Mouse (Mus musculus) G1E (cell line): ENCODE measurements around the gene Rab11fip5. TPM values are rescaled to one million over a fixed set of nuclear protein-coding genes. Genes with fewer than 3 reads are reported as not detected.
A peak's percentile ranks its signal among the peaks of the same experiment; 100 is the strongest.

ENCODE experiments used
- ATAC-seq: 2 replicates; pipeline ENCODE4 v1.8.0; 2016; ENCODE audit warnings: mild to moderate bottlenecking; ENCODE audit not compliant: insufficient number of reproducible peaks, poor library complexity, low FRiP score, severe bottlenecking; ENCODE audit errors: extremely low read depth
- DNase-seq: peaks from one replicate; pipeline ENCODE4 v3.0.0; 2012; ENCODE audit warnings: low spot score
- H3K27me3 ChIP-seq: 2 replicates; pipeline ENCODE4 v1.6.1; 2012; ENCODE audit warnings: mild to moderate bottlenecking, low read length, inconsistent platforms; ENCODE audit not compliant: insufficient read depth
- H3K36me3 ChIP-seq: replicated peaks from 2 replicates; pipeline ENCODE3; 2012; ENCODE audit warnings: mild to moderate bottlenecking, inconsistent platforms
- H3K4me1 ChIP-seq: 2 replicates; pipeline ENCODE4 v1.6.1; 2012; ENCODE audit warnings: low read depth, low read length, inconsistent platforms, mixed read lengths; ENCODE audit not compliant: insufficient read depth
- H3K4me3 ChIP-seq: 2 replicates; pipeline ENCODE4 v1.5.1; 2012; ENCODE audit warnings: low read depth, mild to moderate bottlenecking, inconsistent platforms, low read length, moderate library complexity, mixed read lengths
- H3K9me3 ChIP-seq: replicated peaks from 2 replicates; pipeline ENCODE4 v1.6.1; 2012; ENCODE audit warnings: inconsistent platforms
- CTCF ChIP-seq: IDR thresholded peaks from 2 replicates; pipeline ENCODE4 v1.5.1; 2012; ENCODE audit warnings: low read depth, low read length, inconsistent platforms, mixed read lengths
- GATA1 ChIP-seq: IDR thresholded peaks from 2 replicates; pipeline ENCODE4 v1.6.1; 2012; ENCODE audit warnings: borderline replicate concordance, low read length, inconsistent platforms, mixed read lengths
- GATA2 ChIP-seq: IDR thresholded peaks from 2 replicates; pipeline ENCODE4 v1.6.1; 2012; ENCODE audit warnings: low read depth, low read length, inconsistent platforms, borderline replicate concordance
- POLR2AphosphoS5 ChIP-seq: IDR thresholded peaks from 2 replicates; pipeline ENCODE4 v1.6.1; 2012; ENCODE audit warnings: low read depth, low read length, inconsistent platforms; ENCODE audit not compliant: insufficient replicate concordance
- TAL1 ChIP-seq: conservative IDR thresholded peaks from 2 replicates; pipeline ENCODE4 v1.6.1; 2012; ENCODE audit warnings: low read depth, low read length, inconsistent platforms, mixed read lengths
- polyA plus RNA-seq: library from polyadenylated mRNA; stranded (reverse); fragments of >175 nt; gene quantifications from 2 replicates; pipeline ENCODE4 v1.2.3, GENCODE M21; 2012
- total RNA-seq, 2 experiments: library from RNA; stranded (forward) in 1 of 2; stranded (reverse) in 1 of 2; fragments of 200-1000 nt in 1 of 2; fragments of >200 nt in 1 of 2; fragmentation: Nextera tagmentation in 1 of 2; gene quantifications; 2 replicates each; pipeline ENCODE4 v1.2.3; 2014 to 2017

Gene Rab11fip5
- total and polyA plus RNA-seq, 3 experiments, result 0.27 TPM; not detected in 2

GRCm38 (mm10) chr6:85335352-85335751 is 39.1 kb downstream of the Rab11fip5 start:
- DNase-seq, result no peak
- Histone ChIP-seq H3K4me3 (no peak overlapping the region), H3K4me1 (0 out of 2 replicates have a peak, but pooled peaks cover 6% of the 10 kb centered on the region), H3K27me3 (peaks cover 35% of the 10 kb centered on the region; the same call in 1 of the 2 replicates), H3K36me3 (no peaks in the 10 kb centered on the region), H3K9me3 (no peaks in the 10 kb centered on the region)
- TF ChIP-seq POLR2AphosphoS5 (no peak), GATA1 (no peak), CTCF (no peak), GATA2 (no peak), TAL1 (no peak)
- no peak for ATAC-seq

DNA sequence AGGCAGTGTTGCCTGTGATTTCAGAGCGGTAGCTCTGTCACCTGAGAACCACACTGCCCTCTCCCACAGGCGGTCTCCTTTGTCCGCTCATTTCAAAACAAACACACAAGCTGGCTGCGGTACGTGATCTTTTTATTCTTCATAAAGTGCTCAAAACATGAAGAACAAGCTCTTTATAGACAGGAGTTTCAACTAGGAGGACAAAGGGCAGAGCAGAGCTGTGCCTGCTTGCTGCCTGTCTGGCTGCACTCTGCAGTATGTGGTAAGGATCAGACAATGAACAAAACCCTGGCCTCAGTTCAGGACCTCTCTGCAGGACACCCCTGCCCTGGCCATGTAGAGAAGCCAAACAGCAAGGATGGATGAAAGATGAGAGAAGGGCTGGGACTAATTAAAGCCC is 39.6 kb downstream of the Rab11fip5 start:
- Histone ChIP-seq H3K4me3 (no peak overlapping the region), H3K36me3 (no peaks in the 10 kb centered on the region), H3K4me1 (0 out of 2 replicates have a peak, but pooled peaks cover 6% of the 10 kb centered on the region), H3K27me3 (peaks cover 35% of the 10 kb centered on the region), H3K9me3 (no peaks in the 10 kb centered on the region)
- TF ChIP-seq GATA1, result no peak
- no peak for TF ChIP-seq GATA2
- no peak for TF ChIP-seq POLR2AphosphoS5
- no peak for TF ChIP-seq CTCF
- TF ChIP-seq TAL1, result no peak
- no peak for DNase-seq
- no peak for ATAC-seq

DNA sequence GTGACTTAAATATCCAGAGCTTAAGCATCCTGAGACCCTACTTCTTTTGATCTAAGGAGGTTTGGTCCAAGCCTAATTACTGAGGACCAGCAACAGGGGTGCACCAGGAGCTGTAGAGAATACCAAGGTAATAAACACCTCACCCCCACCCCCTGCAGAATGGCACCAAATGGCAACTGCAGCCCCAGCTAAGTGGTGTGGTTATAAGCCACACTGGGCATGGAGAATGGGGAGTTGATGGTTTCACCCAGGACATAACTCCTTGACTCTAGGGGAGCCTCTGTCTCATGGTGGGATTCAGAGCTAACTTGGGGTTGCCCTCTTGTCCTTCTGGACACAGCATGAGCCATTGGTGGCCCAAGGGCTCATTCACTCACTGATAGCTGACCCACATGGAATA is 40.2 kb downstream of the Rab11fip5 start:
- DNase-seq, result no peak
- no peaks in the 10 kb centered on the region for H3K9me3 ChIP-seq
- no peaks in the 10 kb centered on the region for H3K36me3 ChIP-seq
- H3K4me3 ChIP-seq, result no peak overlapping the region
- 0 out of 2 replicates have a peak, but pooled peaks cover 6% of the 10 kb centered on the region for H3K4me1 ChIP-seq
- no peak for ATAC-seq
- TF ChIP-seq TAL1 (no peak), GATA1 (no peak), CTCF (no peak), GATA2 (no peak), POLR2AphosphoS5 (no peak)
- peaks cover 35% of the 10 kb centered on the region for H3K27me3 ChIP-seq

- no peak for ATAC-seq
- Histone ChIP-seq H3K4me3 (no peak overlapping the region), H3K4me1 (0 out of 2 replicates have a peak, but pooled peaks cover 6% of the 10 kb centered on the region), H3K9me3 (no peaks in the 10 kb centered on the region), H3K27me3 (peaks cover 32% of the 10 kb centered on the region), H3K36me3 (no peaks in the 10 kb centered on the region)
- TF ChIP-seq POLR2AphosphoS5 (no peak), GATA2 (no peak), GATA1 (no peak), CTCF (no peak), TAL1 (no peak)
- no peak for DNase-seq
These were observed 40.7 kb downstream of the Rab11fip5 start for GRCm38 (mm10) chr6:85333732-85334131.

GRCm38 (mm10) chr6:85333000-85333669 is 41.3 kb downstream of the Rab11fip5 start, which contains the start of gene Sfxn5:
TSS of gene Sfxn5 (minus strand) at chr6:85333422.
- H3K9me3 ChIP-seq, result no peaks in the 10 kb centered on the region
- H3K4me3 ChIP-seq, result peak within 1 kb of the TSS; percentile 47; the same call in 1 of the 2 replicates
- ATAC-seq (no peak), DNase-seq (no peak)
- H3K36me3 ChIP-seq, result no peaks in the 10 kb centered on the region
- 0 out of 2 replicates have a peak, but pooled peaks cover 6% of the 10 kb centered on the region for H3K4me1 ChIP-seq
- peaks cover 32% of the 10 kb centered on the region for H3K27me3 ChIP-seq
- TF ChIP-seq GATA2, result no peak
- TF ChIP-seq GATA1, result no peak
- TF ChIP-seq TAL1, result no peak
- no peak for TF ChIP-seq POLR2AphosphoS5
- no peak for TF ChIP-seq CTCF

DNA sequence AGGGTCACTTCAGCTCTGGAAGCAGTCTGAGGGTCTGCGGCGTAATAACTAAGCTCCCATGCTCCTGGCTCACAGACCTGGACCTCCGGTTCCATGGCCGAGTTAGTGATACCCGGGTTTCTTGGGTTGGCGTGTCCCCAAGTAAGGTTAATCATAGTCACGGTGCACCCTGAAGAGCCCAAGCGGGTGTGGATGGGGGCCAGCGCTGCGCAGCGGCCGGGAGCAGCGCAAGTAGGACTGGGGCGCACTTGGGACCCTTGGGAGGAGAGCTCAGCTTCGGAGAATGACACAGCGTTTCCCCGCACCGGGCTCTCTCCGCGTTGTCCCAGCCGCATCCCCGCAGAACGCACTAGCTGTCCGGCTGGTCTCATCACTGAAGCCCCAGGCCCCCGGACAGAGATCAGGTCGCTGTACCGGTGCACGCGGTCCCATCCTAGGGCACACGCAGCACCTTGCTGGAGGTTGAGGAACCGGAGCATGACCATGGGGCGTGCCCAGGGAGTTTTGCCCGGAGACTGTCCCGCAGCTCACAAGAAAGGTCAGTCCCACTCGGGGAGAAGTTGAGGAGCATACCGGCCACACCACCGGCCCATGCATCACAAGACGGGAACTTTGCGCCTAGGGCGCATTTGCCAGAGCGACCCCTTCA is 42.0 kb downstream of the Rab11fip5 start:
- ATAC-seq, result no peak
- no peak for DNase-seq
- H3K36me3 ChIP-seq, result no peaks in the 10 kb centered on the region
- TF ChIP-seq POLR2AphosphoS5, result no peak
- TF ChIP-seq CTCF, result no peak
- TF ChIP-seq GATA2, result no peak
- no peak for TF ChIP-seq TAL1
- TF ChIP-seq GATA1, result no peak
- 0 out of 2 replicates have a peak, but pooled peaks cover 6% of the 10 kb centered on the region for H3K4me1 ChIP-seq
- H3K27me3 ChIP-seq, result peaks cover 26% of the 10 kb centered on the region
- H3K4me3 ChIP-seq, result peak overlapping the region; percentile 47; the same call in 1 of the 2 replicates
- H3K9me3 ChIP-seq, result no peaks in the 10 kb centered on the region
